Mouse (Mus musculus): ENCODE measurements around the gene H2-D1. TPM values are rescaled to one million over a fixed set of nuclear protein-coding genes. Genes with fewer than 3 reads are reported as not detected.
"Not testable (repeated sequence)": the region's sequence is repeated elsewhere in the genome, so short reads cannot be mapped to it uniquely, and the experiment has no call there.

The H2-D1 gene
- total and polyA plus RNA-seq, 3 experiments = 60.1 to 97.9 TPM; not detected in 1

DNA sequence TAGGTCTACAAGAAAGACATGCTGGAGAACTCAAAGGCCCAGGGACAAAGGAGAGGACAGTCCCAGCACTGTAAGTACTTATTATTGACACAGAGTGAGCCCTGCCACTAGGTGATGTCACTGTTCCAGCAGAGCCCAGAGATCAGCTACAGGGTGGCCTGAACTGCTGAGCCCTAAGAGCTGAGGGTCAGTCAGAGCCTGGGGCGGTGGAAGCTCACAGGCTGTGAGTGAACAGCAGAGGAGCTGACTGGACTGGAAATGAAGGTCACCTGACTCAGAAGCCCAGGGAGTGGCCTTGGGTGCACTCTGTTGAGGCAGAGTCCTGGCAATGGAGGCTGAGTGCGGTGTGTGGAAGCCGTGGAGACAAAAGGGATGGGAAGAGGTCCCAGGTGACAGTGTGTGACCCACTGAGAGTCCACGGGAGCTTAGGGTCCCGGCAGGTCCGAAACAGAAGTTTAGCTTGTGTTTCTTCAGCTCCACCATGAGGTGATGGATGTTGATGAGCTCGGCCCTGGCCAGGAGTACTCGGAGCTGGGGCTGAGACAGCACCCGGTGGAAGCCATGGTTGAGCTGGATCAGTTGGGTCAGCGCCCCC lies 41.3 kb downstream of the H2-D1 start:
- H3K79me2 ChIP-seq (ENCODE audit: control insufficient read depth, insufficient read depth, low read length, poor library complexity) = no peaks in the 10 kb centered on the region
- H3K4me1 ChIP-seq (ENCODE audit: control insufficient read depth in 1 of 2, insufficient read depth in 2 of 2, low read length in 2 of 2) = no peaks in the 10 kb centered on the region
- no peak for TF ChIP-seq TAL1 (IDR thresholded peaks at IDR 0.05; ENCODE audit: low read length)
- TF ChIP-seq MEF2A (IDR thresholded peaks at IDR 0.05; ENCODE audit: extremely low read depth, insufficient replicate concordance, low read depth, low read length, poor library complexity, severe bottlenecking) = no peak
- no peak for TF ChIP-seq ZC3H11A (IDR thresholded peaks at IDR 0.05; ENCODE audit: low read depth, low read length)
- TF ChIP-seq USF2 (IDR thresholded peaks at IDR 0.05; ENCODE audit: borderline replicate concordance in 1 of 2, insufficient read depth in 1 of 2, low read depth in 1 of 2, low read length in 2 of 2) = no peak
- TF ChIP-seq RCOR1 (IDR thresholded peaks at IDR 0.05; ENCODE audit: low read depth, low read length) = no peak
- no peak for TF ChIP-seq TBP (IDR thresholded peaks at IDR 0.05; ENCODE audit: low read depth, low read length)
- H3K27me3 ChIP-seq (ENCODE audit: control insufficient read depth in 1 of 2, insufficient read depth in 2 of 2, low read length in 2 of 2) = peaks cover 3 to 13% of the 10 kb centered on the region in 2 experiments; a peak in 3 of 4 replicates
- DNase-seq (ENCODE audit: low read depth, low spot score) = no peak
- H3K4me3 ChIP-seq (ENCODE audit: control insufficient read depth in 1 of 2, insufficient read depth in 1 of 2, low read depth in 2 of 2, low read length in 2 of 2) = no peak overlapping the region
- no peaks in the 10 kb centered on the region for H3K36me3 ChIP-seq (ENCODE audit: control insufficient read depth in 1 of 2, insufficient read depth in 2 of 2, low read length in 2 of 2)
- no peaks in the 10 kb centered on the region for H3K9me3 ChIP-seq (replicated peaks; ENCODE audit: insufficient read depth, low read length)
- no peak overlapping the region for H3K27ac ChIP-seq (ENCODE audit: control insufficient read depth, low read depth, low read length)
- no peak overlapping the region for H3K9ac ChIP-seq (ENCODE audit: control insufficient read depth, low read depth, low read length, poor library complexity, severe bottlenecking)

DNA sequence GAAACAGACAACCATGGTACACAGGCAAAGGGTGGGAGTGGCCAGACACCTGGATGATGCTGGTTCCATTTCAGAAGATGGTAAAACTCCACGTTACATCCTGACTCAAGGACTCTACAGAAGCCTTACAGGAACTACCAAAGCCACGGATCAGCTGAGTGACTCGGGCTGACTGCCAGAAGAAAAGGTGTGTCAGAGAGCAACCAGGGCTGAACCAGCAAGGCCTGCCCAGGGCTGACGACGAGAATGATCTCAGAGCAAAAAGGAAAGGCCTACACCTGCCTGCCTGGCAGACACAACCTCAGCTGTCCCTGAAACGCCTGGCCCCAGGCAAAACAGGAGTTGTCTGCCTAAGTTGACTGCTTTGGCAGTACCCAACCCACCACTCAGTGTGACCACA lies 41.9 kb downstream of the H2-D1 start:
- Histone ChIP-seq H3K36me3 (ENCODE audit: control insufficient read depth in 1 of 2, insufficient read depth in 2 of 2, low read length in 2 of 2) (no peaks in the 10 kb centered on the region), H3K9me3 (replicated peaks; ENCODE audit: insufficient read depth, low read length) (no peaks in the 10 kb centered on the region), H3K4me1 (ENCODE audit: control insufficient read depth in 1 of 2, insufficient read depth in 2 of 2, low read length in 2 of 2) (no peaks in the 10 kb centered on the region), H3K79me2 (ENCODE audit: control insufficient read depth, insufficient read depth, low read length, poor library complexity) (no peaks in the 10 kb centered on the region), H3K27me3 (ENCODE audit: control insufficient read depth in 1 of 2, insufficient read depth in 2 of 2, low read length in 2 of 2) (peaks cover 6 to 11% of the 10 kb centered on the region in 2 experiments), H3K9ac (ENCODE audit: control insufficient read depth, low read depth, low read length, poor library complexity, severe bottlenecking) (no peak overlapping the region), H3K27ac (ENCODE audit: control insufficient read depth, low read depth, low read length) (no peak overlapping the region), H3K4me3 (ENCODE audit: control insufficient read depth in 1 of 2, insufficient read depth in 1 of 2, low read depth in 2 of 2, low read length in 2 of 2) (no peak overlapping the region)
- peak; percentile 23 for DNase-seq (ENCODE audit: low read depth, low spot score)
- TF ChIP-seq MAX (IDR thresholded peaks at IDR 0.05; ENCODE audit: low read length) (no peak), TCF12 (IDR thresholded peaks at IDR 0.05; ENCODE audit: low read depth, low read length) (no peak), RAD21 (IDR thresholded peaks at IDR 0.05; ENCODE audit: low read depth, low read length) (no peak), TAL1 (IDR thresholded peaks at IDR 0.05; ENCODE audit: low read length) (no peak), MYB (IDR thresholded peaks at IDR 0.05; ENCODE audit: low read depth, low read length) (no peak), HCFC1 (IDR thresholded peaks at IDR 0.05; ENCODE audit: low read depth, low read length) (no peak), ZNF384 (IDR thresholded peaks at IDR 0.05; ENCODE audit: low read depth, low read length) (no peak), ELF1 (IDR thresholded peaks at IDR 0.05; ENCODE audit: low read depth, low read length) (no peak), KAT2A (conservative IDR thresholded peaks at IDR 0.05; ENCODE audit: low read depth, low read length) (no peak), POLR2A (IDR thresholded peaks at IDR 0.05; ENCODE audit: control insufficient read depth in 1 of 2, insufficient read depth in 1 of 2, low read depth in 1 of 2, low read length in 2 of 2, poor library complexity in 1 of 2) (no peak), MEF2A (IDR thresholded peaks at IDR 0.05; ENCODE audit: extremely low read depth, insufficient replicate concordance, low read depth, low read length, poor library complexity, severe bottlenecking) (no peak), MAZ (IDR thresholded peaks at IDR 0.05; ENCODE audit: low read depth, low read length) (no peak), GABPA (IDR thresholded peaks at IDR 0.05; ENCODE audit: low read depth, low read length) (no peak), TBP (IDR thresholded peaks at IDR 0.05; ENCODE audit: low read depth, low read length) (no peak), SMC3 (IDR thresholded peaks at IDR 0.05; ENCODE audit: low read depth, low read length) (no peak), CHD2 (IDR thresholded peaks at IDR 0.05; ENCODE audit: low read length) (no peak), MXI1 (IDR thresholded peaks at IDR 0.05; ENCODE audit: low read depth, low read length) (no peak), UBTF (IDR thresholded peaks at IDR 0.05; ENCODE audit: borderline replicate concordance, insufficient read depth, low read depth, low read length) (no peak)

DNA sequence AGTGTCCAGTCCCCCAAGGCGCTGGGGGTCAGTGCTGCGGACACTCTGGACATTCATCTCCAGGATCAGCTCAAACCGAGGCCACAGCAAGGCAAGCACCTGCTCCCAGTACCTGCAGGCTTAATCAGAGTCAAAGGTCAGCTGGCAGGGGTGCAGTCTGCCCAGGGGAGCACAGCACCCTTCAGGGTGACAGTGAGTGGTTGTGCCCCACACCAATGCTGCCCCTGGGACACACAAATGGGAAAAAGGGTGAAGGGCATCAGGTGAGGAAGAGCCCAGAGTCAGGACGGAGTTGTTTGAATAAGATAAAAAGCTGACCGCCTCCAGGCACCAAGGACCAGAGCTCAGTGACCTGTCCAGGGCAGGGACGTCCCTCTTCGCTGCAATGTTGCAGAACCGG lies 42.4 kb downstream of the H2-D1 start:
- not testable (repeated sequence) for H3K27ac ChIP-seq (ENCODE audit: control insufficient read depth, low read depth, low read length); H3K9me3 ChIP-seq (replicated peaks; ENCODE audit: insufficient read depth, low read length); H3K27me3 ChIP-seq (ENCODE audit: control insufficient read depth in 1 of 2, insufficient read depth in 2 of 2, low read length in 2 of 2); H3K9ac ChIP-seq (ENCODE audit: control insufficient read depth, low read depth, low read length, poor library complexity, severe bottlenecking); H3K36me3 ChIP-seq (ENCODE audit: control insufficient read depth in 1 of 2, insufficient read depth in 2 of 2, low read length in 2 of 2); H3K79me2 ChIP-seq (ENCODE audit: control insufficient read depth, insufficient read depth, low read length, poor library complexity); DNase-seq (ENCODE audit: low read depth, low spot score); H3K4me3 ChIP-seq (ENCODE audit: control insufficient read depth in 1 of 2, insufficient read depth in 1 of 2, low read depth in 2 of 2, low read length in 2 of 2); H3K4me1 ChIP-seq (ENCODE audit: control insufficient read depth in 1 of 2, insufficient read depth in 2 of 2, low read length in 2 of 2)
